Mouse (Mus musculus): ENCODE measurements at regions not wholly inside any gene's neighbourhood (a gene's known extent, or its start where the extent isn't known, plus 50 kb on each side); places are given as distances from the start of the nearest gene placed in this dataset.

DNA sequence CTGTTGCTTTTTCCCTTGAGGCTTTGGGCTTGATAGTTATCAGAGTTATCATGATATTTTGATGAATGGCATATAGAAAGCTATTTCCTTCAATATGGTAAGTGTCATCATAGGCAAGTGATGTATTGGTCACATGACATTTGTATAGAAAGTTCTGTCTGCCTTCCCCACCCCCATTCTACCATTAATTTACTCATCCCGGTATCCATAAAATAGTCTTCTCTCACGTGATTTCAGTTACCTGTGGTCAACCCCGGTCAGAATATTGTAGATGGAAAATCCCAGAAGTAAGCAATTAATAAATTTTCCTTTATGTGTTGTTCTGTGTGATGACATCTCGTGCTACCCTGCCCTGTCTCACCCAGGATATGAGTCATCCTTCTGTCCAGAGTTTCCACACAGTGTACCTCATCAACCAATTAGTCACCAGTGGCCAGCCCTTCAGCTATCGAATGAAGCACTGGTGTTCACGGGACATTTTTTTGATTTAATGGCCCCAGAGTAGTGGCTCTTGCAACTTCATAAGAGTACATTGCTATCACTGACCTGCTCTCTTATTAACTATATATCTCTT lies 127.1 kb upstream of the Twist2 start:
- ATAC-seq (ENCODE audit: insufficient number of reproducible peaks, low FRiP score, low TSS enrichment), result no peak

DNA sequence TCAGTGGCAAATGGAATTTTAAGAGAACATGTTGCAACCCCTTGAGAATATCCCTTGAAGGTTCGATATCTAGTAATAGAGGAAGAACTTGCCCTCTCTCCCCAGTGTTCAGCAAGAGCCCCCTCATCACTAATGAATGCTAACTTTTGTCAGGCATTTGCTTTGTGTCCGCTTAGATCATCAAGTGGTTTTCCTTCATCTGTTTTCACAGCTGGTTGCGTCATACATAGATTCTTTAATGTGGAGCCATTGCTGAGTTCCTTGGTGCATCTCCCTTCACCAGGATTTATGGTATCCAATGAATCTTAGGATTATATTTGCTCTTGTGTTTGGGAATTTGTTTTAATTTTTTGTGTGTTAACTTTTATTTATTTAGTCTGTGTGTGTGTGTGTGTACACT lies 124.2 kb upstream of the Twist2 start:
- ATAC-seq (ENCODE audit: insufficient number of reproducible peaks, low FRiP score, low TSS enrichment), result no peak

DNA sequence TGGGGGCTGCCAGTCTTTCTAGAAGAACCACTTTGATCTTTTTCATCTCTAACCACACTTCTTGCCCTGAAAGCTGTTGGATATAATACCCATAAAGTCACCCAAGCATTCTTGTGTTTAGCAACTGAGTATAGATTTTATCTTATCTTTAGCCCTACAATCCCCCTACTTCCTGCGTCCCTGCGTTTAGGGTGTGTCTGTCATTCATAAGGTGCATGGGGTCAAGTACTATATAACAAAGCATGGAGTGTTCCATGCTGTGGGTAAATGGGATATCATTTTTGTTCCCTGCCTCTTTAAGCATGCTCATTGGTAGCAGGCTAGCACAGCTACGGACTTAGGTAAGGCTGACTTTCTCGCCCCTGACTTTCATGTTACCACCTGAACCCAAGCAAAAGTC lies 122.5 kb upstream of the Twist2 start:
- ATAC-seq (ENCODE audit: insufficient number of reproducible peaks, low FRiP score, low TSS enrichment), result no peak

DNA sequence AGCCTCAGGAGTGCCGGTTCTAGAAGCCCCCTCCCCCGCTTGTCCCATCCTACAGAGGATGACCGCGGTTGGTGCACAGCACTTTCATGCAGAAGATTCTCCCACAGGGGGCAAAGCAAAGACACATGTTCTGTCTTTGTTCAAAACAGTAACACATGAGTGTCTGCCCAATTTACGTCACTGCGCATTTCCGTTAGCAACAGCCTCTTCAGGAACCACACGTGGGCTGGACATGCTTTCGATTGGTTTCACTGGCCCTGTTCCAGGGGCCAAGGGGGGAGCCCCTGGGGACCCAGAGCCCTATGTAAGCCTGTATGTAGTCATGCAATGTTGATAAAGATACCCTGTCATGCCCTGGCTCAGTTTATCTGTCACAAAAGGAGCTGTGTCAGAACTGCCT lies 116.2 kb upstream of the Twist2 start:
- ATAC-seq (ENCODE audit: insufficient number of reproducible peaks, low FRiP score, low TSS enrichment), result no peak

DNA sequence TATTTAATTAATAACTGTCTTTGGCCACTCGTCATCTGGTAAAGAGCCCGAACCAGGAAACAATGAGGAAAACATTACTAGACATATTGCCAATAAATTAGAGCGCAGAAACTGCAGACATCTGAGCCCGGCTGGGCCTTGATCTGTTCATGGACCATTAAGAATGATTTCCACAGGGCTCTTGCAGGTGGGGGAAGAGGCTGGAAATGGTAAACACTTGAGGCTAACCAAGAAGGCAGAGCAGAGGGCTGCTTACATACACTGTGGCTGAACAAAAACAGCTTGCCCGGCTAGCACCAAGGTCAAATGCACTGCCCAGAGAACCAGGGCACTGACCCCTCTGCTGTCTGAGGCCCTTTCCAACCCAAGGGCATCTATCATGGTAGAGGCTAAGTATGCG lies 115.5 kb upstream of the Twist2 start:
- ATAC-seq (ENCODE audit: insufficient number of reproducible peaks, low FRiP score, low TSS enrichment), result no peak

DNA sequence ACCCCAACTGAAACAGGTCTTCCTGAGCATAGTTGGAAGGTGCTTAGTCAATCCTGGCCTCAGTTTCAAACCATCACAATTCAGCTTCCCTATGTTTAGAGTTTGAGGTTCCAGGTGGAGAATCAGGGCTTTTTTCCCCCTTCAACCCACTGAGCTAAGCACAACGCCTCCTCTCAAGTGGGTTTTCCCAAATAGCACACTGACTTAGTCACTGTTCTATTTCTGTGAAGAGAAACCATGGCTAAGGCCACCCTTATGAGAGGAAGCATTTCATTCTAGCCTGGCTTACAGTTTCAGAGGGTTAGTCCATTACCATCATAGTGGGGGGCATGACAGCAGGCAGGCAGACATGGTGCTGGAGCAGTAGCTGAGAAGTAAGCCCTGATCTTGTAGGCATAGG lies 109.7 kb upstream of the Twist2 start:
- no peak for ATAC-seq (ENCODE audit: insufficient number of reproducible peaks, low FRiP score, low TSS enrichment)

DNA sequence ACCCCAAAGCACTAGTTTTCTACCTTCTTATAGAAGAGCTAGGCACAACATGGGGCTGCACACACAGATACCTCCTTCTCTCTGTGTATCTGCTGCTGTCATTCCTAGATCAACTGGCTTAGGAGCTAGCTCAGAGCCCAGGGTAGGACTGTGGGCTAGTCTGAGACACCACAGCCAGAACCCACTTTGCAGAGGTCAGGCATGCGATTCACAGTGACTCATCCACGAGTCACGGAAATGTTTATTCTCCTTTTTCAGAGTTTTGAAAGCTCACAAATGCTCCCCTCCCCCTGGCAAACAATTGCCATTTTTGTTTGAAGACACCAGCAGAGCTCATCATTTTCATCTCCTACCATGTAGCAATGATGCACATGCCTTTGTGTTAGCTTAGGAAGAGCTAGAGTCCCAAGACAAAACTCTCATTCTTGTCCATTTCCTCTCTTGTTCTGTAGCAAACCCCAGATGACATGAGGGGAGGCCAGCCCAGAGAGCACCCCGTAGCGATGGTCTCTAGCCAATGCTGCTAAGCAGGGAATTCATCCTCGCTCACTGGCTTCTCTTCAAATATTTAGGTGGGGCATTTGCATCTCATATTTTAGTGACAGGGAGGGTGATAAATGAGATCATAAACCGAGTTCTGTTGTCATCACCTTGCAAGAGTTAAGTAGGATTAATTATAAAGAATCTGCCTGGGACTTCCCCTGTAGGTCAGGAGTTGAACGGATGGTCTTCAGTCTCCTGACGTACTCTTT lies 108.4 kb upstream of the Twist2 start:
- no peak for ATAC-seq (ENCODE audit: insufficient number of reproducible peaks, low FRiP score, low TSS enrichment)

DNA sequence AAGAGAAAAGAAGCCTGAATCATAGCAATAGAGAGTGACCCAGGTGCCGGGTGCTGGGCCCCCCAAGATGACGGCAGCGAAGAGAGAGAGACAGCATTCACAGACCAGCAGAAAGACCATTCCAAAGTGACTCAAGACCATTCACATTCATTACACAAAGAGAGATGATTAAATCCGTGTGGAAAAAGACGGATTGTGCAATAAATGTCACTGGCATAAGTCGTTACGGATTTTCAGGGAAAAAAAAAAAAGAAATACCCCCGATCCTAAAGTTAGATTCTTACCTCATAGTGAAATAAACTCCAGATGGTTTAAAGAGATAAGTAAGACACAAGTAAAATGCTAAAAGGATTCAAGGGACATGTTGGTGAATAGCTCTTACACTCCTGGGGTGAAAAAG lies 104.2 kb upstream of the Twist2 start:
- ATAC-seq (ENCODE audit: insufficient number of reproducible peaks, low FRiP score, low TSS enrichment), result no peak

DNA sequence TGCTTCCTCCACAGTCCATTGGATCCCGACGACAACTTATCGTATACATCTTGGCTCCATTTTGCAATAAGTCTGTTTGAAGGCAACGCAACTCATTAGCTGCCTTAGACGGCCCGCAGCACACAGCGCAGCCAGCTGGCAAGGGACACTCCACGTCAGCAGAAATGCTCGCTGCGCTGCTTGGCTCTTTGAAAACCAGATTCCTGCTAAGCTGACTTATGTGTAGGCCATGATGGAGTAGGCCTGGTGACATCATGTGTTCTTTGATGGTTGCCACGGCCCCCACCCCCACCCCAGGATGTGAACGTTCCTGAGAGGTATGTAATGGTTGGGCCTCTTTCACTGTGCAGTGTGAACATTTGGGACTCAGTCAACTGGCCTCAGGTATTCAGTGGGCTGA lies 99.8 kb upstream of the Twist2 start:
- no peak for ATAC-seq (ENCODE audit: insufficient number of reproducible peaks, low FRiP score, low TSS enrichment)

DNA sequence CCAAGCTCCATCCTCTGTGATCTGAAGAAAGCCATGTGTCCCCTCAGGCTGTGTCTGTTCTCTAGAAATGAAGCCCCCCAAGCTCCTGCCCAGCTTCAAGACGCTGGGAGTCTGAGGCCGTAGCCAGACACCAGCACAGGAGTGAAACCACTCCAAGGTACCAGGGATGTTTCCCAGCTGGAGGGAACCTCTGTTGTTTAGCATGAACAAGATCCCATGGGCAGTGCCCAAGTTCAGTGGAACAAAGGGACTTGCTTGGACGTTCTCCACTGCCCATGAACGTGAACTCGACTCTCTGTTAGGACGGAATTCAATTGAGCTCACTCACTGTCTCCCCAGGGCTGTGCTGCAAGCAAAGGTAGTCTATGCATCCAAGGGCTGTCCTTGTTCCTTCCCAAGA lies 99.2 kb upstream of the Twist2 start:
- no peak for ATAC-seq (ENCODE audit: insufficient number of reproducible peaks, low FRiP score, low TSS enrichment)

DNA sequence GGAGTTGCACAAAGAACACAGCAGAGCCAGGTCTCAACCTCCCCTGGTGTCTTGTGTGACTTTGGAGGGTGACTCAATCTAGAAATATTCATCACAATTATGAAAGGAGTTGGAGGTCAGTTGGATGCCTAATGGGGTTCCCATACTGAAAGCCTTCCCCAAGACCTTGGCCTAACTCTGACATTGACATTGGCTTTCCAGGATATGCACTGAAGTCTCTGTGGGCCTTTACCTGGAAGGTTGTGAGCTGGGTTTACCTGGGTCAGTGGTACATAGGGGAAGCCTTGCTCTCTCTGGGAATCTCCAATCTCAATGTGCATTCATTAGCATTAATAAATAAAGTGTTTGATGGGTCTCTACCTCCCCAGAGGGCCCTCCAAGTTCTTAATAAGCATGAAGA lies 98.5 kb upstream of the Twist2 start:
- no peak for ATAC-seq (ENCODE audit: insufficient number of reproducible peaks, low FRiP score, low TSS enrichment)

DNA sequence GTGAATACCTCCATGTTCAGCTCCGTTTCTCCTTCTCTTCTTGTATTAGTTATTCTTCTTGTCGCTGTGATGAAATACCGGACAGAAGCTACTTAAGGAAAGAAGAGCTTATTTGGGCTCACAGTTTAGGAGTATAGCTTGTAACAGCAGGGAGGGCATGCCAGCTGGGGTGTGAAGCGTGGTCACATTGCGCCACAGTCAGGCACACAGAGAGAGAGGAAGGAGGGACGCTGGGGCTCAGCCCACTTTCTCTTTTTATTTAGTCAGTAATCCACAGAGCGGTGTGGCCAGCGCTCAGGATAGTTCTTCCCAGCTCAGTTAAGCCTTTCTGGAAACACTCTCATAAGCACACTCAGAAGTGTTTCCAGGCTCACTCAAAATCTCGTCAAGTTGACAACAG lies 95.8 kb upstream of the Twist2 start:
- ATAC-seq (ENCODE audit: insufficient number of reproducible peaks, low FRiP score, low TSS enrichment), result no peak

DNA sequence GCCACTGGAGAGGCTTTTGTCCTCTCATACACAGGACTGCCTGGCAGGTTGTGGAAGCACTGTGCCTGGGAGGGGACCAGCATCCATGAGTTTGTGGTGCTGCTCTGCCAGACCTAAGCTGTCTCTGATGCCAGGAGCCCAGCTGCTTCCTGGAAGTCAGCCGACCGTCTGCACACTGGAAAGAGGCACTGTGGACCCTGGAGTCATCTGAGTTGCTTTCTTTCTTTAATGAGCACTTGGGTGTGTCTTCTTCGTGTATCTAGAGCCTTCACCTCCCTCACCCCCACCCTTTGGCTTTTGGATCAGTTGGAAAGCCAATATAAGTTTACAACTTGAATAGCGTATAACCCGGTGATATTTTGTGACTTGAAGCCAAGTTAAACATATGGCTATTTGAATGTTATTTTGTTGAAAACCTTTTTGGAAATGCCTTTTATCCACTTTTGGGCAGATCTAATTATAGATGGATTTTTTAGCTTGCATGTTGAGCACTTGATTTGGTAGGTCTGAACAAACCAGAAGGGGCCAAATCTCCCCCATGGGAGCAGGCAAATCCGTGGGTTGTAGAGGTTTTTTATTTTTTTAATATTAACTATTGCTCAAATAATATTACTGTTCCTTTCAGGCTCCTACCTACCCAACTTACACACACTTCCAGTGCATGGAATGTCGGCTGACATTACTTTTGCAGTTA lies 92.6 kb upstream of the Twist2 start:
- peak; percentile 72 for ATAC-seq (ENCODE audit: insufficient number of reproducible peaks, low FRiP score, low TSS enrichment)

DNA sequence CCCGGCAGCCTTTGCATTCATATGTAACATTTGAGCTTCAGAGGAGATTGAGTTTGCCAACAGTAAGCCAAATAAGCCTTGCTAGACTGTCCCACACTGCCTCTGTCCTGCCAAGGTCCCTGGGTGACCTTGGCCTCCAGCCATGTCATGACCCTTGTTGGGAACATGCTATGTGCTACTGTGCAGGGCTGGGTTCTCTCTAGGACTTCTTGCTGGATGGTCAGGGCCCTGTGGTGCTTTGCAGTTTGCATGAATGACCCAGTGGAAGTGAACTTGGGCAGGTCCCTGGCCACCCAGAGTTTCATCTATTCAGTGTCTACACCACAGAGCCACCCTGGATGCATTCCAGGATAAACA lies 92.0 kb upstream of the Twist2 start:
- ATAC-seq (ENCODE audit: insufficient number of reproducible peaks, low FRiP score, low TSS enrichment), result no peak

DNA sequence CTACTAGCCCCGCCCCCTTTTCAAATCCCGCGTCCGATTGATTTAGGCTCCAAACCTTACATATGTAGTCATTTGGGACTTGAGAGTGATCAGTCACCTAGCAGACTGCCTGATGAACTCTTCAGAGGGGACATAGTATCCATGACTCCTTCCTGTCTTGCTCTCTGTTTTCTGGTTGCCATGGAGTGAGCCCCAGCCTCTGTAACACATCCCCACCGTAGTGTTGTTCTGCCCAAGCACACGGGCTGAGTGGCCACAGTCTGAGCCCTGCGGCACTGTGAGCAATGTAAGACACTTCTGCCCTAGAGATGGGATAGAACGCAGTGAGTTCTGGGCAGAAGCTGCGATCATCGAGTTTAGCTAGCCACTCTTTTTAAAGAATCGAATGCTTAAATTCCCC lies 88.1 kb upstream of the Twist2 start:
- no peak for ATAC-seq (ENCODE audit: insufficient number of reproducible peaks, low FRiP score, low TSS enrichment)

DNA sequence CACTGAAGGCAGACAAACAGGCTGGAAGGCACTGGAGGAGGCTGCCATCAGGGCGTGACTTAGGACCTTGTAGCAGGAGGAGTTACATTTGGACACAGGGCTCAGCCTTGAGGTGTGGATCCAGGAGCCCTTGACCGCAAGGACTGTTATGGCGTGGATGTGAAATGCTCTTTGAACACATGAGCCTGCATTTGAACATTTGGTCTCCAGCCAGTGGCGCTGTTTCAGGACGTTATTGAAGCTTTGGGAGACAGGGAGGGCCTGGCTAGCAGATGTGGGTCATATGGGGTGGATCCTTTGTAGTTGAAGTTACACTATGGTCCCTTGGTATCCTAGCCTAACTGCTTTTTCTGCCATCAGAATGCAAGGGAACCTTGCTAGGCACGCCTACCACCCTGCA lies 87.0 kb upstream of the Twist2 start:
- no peak for ATAC-seq (ENCODE audit: insufficient number of reproducible peaks, low FRiP score, low TSS enrichment)

DNA sequence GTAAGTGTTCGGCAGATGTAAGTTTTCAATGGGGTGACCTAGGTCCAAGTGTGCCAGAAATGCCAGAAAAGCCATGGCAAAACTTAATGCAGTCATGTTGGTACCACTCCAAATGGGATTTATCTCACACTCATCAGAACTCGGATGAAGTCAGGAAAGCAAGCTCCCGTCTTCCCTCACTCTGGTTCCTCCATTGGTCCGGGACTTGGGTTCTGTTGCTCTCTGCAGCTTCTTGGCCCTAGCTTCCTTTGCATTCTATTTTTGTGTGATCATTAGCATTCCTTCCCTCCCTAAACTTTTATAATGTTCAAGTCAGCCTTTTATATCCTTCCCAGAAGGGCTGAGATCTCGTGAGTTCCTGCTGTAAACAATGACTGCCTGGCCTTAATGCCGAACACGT lies 85.9 kb upstream of the Twist2 start:
- ATAC-seq (ENCODE audit: insufficient number of reproducible peaks, low FRiP score, low TSS enrichment), result no peak

DNA sequence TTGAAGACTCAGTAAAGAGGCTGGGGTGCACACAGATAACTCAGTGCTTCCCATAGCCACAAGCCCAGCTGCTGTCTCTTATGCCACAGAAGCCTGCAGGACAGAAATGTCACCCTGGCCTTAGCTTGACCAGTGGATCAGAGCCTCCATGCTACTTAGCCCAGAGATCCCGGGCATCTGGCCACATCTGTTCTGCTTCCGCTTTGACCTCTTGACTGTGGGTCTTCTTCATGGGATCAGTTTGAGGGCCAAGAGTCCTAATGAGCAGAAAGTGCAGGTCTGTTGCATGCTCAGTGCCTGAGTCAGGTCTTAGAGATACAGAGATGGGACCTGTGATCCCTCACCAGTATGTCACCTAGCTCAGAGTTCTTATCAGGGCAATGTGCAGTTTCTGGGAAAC lies 85.5 kb upstream of the Twist2 start:
- ATAC-seq (ENCODE audit: insufficient number of reproducible peaks, low FRiP score, low TSS enrichment), result no peak

DNA sequence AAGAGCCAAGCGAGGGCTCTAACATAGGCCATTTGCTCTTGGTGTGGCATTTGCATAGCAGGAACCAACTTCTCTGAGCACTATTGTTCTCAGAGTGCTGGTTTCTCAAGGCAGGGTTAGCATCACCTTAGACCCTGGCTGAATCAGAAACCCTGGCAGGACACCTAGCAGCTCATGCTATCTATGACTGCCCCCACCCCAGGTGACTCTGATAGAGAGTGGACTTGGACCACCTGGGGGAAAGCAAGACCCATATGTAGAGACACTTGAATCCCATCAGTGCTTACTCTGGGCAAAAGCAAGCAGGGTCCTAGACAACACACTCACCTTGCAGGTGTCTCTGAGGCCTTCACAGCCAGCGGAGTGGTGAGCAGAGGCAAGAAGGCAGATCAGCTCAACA lies 84.4 kb upstream of the Twist2 start:
- ATAC-seq (ENCODE audit: insufficient number of reproducible peaks, low FRiP score, low TSS enrichment), result no peak

DNA sequence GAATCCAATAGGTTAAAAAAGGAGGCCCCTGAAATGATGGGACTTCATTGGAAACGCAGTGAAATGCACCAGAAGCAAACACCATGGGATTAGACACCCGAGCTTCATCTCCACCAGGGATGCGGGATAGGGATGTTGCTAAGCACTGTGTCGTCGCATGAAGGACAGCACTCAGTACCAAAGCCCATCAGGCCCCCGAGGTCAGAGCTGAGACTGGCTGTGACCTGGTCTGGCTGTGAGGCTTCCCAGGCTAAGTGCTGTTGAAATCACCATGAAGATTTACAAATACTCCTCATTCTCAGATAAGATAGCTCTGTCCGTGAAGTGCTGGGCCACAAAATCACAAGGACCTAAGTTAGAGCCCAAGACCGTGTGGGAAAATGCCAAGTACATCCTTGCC lies 83.3 kb upstream of the Twist2 start:
- no peak for ATAC-seq (ENCODE audit: insufficient number of reproducible peaks, low FRiP score, low TSS enrichment)

DNA sequence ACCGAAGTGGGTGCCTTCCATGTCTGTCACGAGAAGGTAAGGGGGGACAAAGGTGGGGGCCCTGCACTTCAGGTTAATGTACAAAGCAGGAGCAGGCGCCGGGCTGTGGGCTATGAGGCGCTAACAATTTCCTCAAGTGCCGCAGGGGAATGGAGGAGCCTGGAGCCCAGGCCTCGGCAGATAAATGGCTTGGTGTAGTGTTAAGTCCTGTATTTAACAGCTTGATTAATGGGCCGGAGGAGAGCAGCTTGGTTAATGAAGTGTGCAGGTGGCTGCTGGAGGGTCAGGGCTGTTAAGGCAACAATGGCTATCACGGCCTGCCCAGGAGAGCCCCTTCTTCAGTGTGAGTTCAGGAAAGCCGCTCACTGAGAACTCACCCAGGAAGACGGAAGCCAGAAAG lies 72.0 kb upstream of the Twist2 start:
- ATAC-seq (ENCODE audit: insufficient number of reproducible peaks, low FRiP score, low TSS enrichment), result no peak

DNA sequence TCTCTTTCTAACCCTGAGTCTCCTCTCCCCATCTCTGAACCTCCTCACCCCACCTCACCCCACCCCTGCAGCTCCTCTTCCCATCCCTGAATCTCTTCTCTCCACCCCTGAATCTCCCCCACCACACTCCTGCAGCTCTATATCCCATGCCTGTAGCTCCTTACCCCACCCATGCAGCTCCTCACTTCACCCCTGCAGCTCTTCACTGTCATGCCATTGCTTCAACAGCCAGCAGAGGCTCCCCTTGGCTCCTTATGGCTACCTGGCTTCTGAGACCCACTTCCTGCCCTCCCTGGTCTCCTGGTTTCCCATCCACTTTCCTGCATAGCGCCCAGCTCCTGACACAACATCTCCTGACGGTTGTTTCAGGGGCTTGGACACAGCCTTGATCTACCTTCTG lies 71.0 kb upstream of the Twist2 start:
- ATAC-seq (ENCODE audit: insufficient number of reproducible peaks, low FRiP score, low TSS enrichment), result no peak
